ENCODE assay signal across 8 mouse cellular contexts in genomic region chr10:80535071-80535470, GRCm38 (mm10). TPM values are rescaled to one million over a fixed set of nuclear protein-coding genes. Genes with fewer than 3 reads are reported as not detected.
DNase-seq lines count a peak whose midpoint lies in the region; ATAC-seq lines count a peak whose summit lies in the region.
"Had no signal": no experiment of that assay in that cellular context is flagged by ENCODE, and none has a peak within 500 bp of the region (broad histone marks: within the 10 kb centered on the region; RNA-seq: fewer than 3 reads in every experiment).

No protein-coding gene starts in this region.

- WGBS in forebrain, embryonic 12.5 days, result 11% methylated on average over 14 of the region's 14 CpGs

- H3K27ac ChIP-seq in forebrain, embryonic 12.5 days, result no peak overlapping the region

- H3K27me3 ChIP-seq in forebrain, embryonic 12.5 days, result peaks cover 54% of the 10 kb centered on the region

- H3K9me3 ChIP-seq in forebrain, embryonic 12.5 days, result no peaks in the 10 kb centered on the region

- H3K4me1 ChIP-seq in forebrain, embryonic 12.5 days, result peaks cover 6% of the 10 kb centered on the region

- peak; percentile 60 for DNase-seq in thymus, postnatal 4 days
- DNase-seq in thymus, postnatal 10 days (ENCODE audit: low spot score in 2 of 2), result no peak
- no peak for DNase-seq in layer of hippocampus, postnatal 14 days (ENCODE audit: low spot score in 2 of 2)
- no peak for DNase-seq in layer of hippocampus, postnatal 36 days
- DNase-seq in cerebellum, adult 9-10 months, result no peak

- no peaks in the 10 kb centered on the region for H3K36me3 ChIP-seq in forebrain, embryonic 12.5 days (replicated peaks)

- H3K4me2 ChIP-seq in forebrain, embryonic 12.5 days, result peak overlapping the region; percentile 29; the same call in 1 of the 2 replicates

- H3K9ac ChIP-seq in forebrain, embryonic 12.5 days, result no peak overlapping the region

- H3K4me3 ChIP-seq in forebrain, embryonic 12.5 days (replicated peaks), result no peak overlapping the region

- no peak for ATAC-seq in forebrain, embryonic 12.5 days (ENCODE audit: low FRiP score)
- ATAC-seq in megakaryocyte, adult 5-6 weeks (ENCODE audit: poor library complexity, severe bottlenecking), result peak; percentile 28; the same call in 1 of the 2 replicates

RNA-seq across cellular contexts. Expression of gene Atp8b3, which starts 3.9 kb away (rescaled TPM):
- polyA plus RNA-seq in forebrain, embryonic 12.5 days (2016; fragmentation: Nextera tagmentation; extraction: Ambion mirVana), result 0.46 and 0.64 TPM in 2 replicates
- total RNA-seq in megakaryocyte, adult 5-6 weeks (2015), result not detected in 2 replicates
- not detected in 2 replicates for total RNA-seq in megakaryocyte, adult 5-6 weeks (2017)
- total RNA-seq in layer of hippocampus, postnatal 14 days (2021), result under 1 TPM; 0.21 TPM
- under 1 TPM; 0.25 to 0.35 TPM for total RNA-seq in layer of hippocampus, postnatal 36 days (2021)

RNA-seq across cellular contexts. Expression of gene Rexo1, which starts 26.3 kb away (rescaled TPM):
- polyA plus RNA-seq in forebrain, embryonic 12.5 days (2016; fragmentation: Nextera tagmentation; extraction: Ambion mirVana), result 31.0 and 36.0 TPM in 2 replicates
- 35.9 and 41.5 TPM in 2 replicates for total RNA-seq in megakaryocyte, adult 5-6 weeks (2015)
- 19.4 and 19.9 TPM in 2 replicates for total RNA-seq in megakaryocyte, adult 5-6 weeks (2017)
- total RNA-seq in layer of hippocampus, postnatal 14 days (2021), result 10 to 100 TPM; 47.0 to 50.5 TPM
- total RNA-seq in layer of hippocampus, postnatal 36 days (2021), result 10 to 100 TPM; 43.9 to 49.3 TPM

RNA-seq across cellular contexts. Expression of gene Onecut3, which starts 40.4 kb away (rescaled TPM):
- 0.68 and 0.83 TPM in 2 replicates for polyA plus RNA-seq in forebrain, embryonic 12.5 days (2016; fragmentation: Nextera tagmentation; extraction: Ambion mirVana)
- total RNA-seq in megakaryocyte, adult 5-6 weeks (2015), result not detected in 2 replicates
- total RNA-seq in megakaryocyte, adult 5-6 weeks (2017), result not detected in 2 replicates
- total RNA-seq in layer of hippocampus, postnatal 14 days (2021), result not detected
- under 1 TPM in 1 of 2 experiments, not detected in 1; 0.08 TPM for total RNA-seq in layer of hippocampus, postnatal 36 days (2021)
- polyA plus RNA-seq: cortical plate, adult 2 months had no signal

RNA-seq across cellular contexts. Expression of gene Klf16, which starts 42.0 kb away (rescaled TPM):
- 8.7 and 9.5 TPM in 2 replicates for polyA plus RNA-seq in forebrain, embryonic 12.5 days (2016; fragmentation: Nextera tagmentation; extraction: Ambion mirVana)
- total RNA-seq in megakaryocyte, adult 5-6 weeks (2015), result 2.6 and 3.3 TPM in 2 replicates
- total RNA-seq in megakaryocyte, adult 5-6 weeks (2017), result 3.9 and 5.3 TPM in 2 replicates
- total RNA-seq in layer of hippocampus, postnatal 14 days (2021), result 10 to 100 TPM; 40.1 to 44.3 TPM
- total RNA-seq in layer of hippocampus, postnatal 36 days (2021), result 10 to 100 TPM; 51.7 to 56.8 TPM

RNA-seq across cellular contexts. Expression of gene Abhd17a, which starts 55.1 kb away (rescaled TPM):
- polyA plus RNA-seq in forebrain, embryonic 12.5 days (2016; fragmentation: Nextera tagmentation; extraction: Ambion mirVana), result 84.2 and 89.6 TPM in 2 replicates
- total RNA-seq in megakaryocyte, adult 5-6 weeks (2015), result 64.8 and 82.1 TPM in 2 replicates
- total RNA-seq in megakaryocyte, adult 5-6 weeks (2017), result 21.7 and 31.6 TPM in 2 replicates
- total RNA-seq in layer of hippocampus, postnatal 14 days (2021), result 100 to 1,000 TPM; 189 to 197 TPM
- total RNA-seq in layer of hippocampus, postnatal 36 days (2021), result 100 to 1,000 TPM; 161 to 176 TPM
